Mouse (Mus musculus) CD4-positive helper T cell, adult 2 months (primary cell): Measurements from ENCODE around the gene Ttc13.

Source experiments
- DNase-seq: peaks from one replicate; pipeline ENCODE4 v3.0.0-alpha.2; 2012; ENCODE audit warnings: low read depth, missing footprints, low spot score

The Ttc13 gene

GRCm38 (mm10) chr8:124704376-124704775, 17.4 kb downstream of the Ttc13 start:
- no peak for DNase-seq

GRCm38 (mm10) chr8:124703526-124703925, 18.3 kb downstream of the Ttc13 start:
- peak; percentile 34 for DNase-seq

GRCm38 (mm10) chr8:124702183-124702582, 19.6 kb downstream of the Ttc13 start:
- no peak for DNase-seq

- DNase-seq, result peak; percentile 86
Measured at GRCm38 (mm10) chr8:124701023-124701422, 20.8 kb downstream of the Ttc13 start.

- DNase-seq, result peak; percentile 34
Measured at GRCm38 (mm10) chr8:124700271-124700670, 21.5 kb downstream of the Ttc13 start.

GRCm38 (mm10) chr8:124695424-124696100, 26.2 kb downstream of the Ttc13 start:
- no peak for DNase-seq

- DNase-seq, result no peak
Measured at GRCm38 (mm10) chr8:124691706-124692105, 30.1 kb downstream of the Ttc13 start.

- no peak for DNase-seq
Measured at GRCm38 (mm10) chr8:124688899-124689298, 32.9 kb downstream of the Ttc13 start.

GRCm38 (mm10) chr8:124682218-124682617, 39.6 kb downstream of the Ttc13 start:
- DNase-seq, result no peak

GRCm38 (mm10) chr8:124681792-124682157, 40.0 kb downstream of the Ttc13 start:
- no peak for DNase-seq

GRCm38 (mm10) chr8:124681077-124681791, 40.5 kb downstream of the Ttc13 start:
- DNase-seq, result no peak

- DNase-seq, result no peak
Measured at GRCm38 (mm10) chr8:124678246-124678645, 43.5 kb downstream of the Ttc13 start.

GRCm38 (mm10) chr8:124677486-124677885, 44.3 kb downstream of the Ttc13 start:
- DNase-seq, result peak; percentile 47

GRCm38 (mm10) chr8:124677078-124677477, 44.7 kb downstream of the Ttc13 start:
- DNase-seq, result no peak

GRCm38 (mm10) chr8:124676661-124677060, 45.1 kb downstream of the Ttc13 start:
- no peak for DNase-seq

GRCm38 (mm10) chr8:124672345-124672744, 49.4 kb downstream of the Ttc13 start:
- DNase-seq, result no peak

GRCm38 (mm10) chr8:124668798-124669197, 53.0 kb downstream of the Ttc13 start:
- DNase-seq, result no peak

GRCm38 (mm10) chr8:124664414-124664813, 57.4 kb downstream of the Ttc13 start:
- DNase-seq, result no peak

GRCm38 (mm10) chr8:124663874-124664230, 57.9 kb downstream of the Ttc13 start:
- DNase-seq, result peak; percentile 26

- peak; percentile 84 for DNase-seq
Measured at GRCm38 (mm10) chr8:124663112-124663873, 58.5 kb downstream of the Ttc13 start, which contains the start of gene 2310022B05Rik. Gene 2310022B05Rik (minus strand): TSS chr8:124663369.

GRCm38 (mm10) chr8:124662446-124663111, 59.2 kb downstream of the Ttc13 start:
- peak; percentile 7 for DNase-seq

- no peak for DNase-seq
Measured at GRCm38 (mm10) chr8:124661781-124662180, 60.0 kb downstream of the Ttc13 start.
